Mouse (Mus musculus) CH12.LX (cell line): ENCODE results near the gene Lhpp.

Source experiments
- CTCF ChIP-seq, 2 experiments: IDR thresholded peaks in 1 of 2; conservative IDR thresholded peaks in 1 of 2; 2 replicates each; pipeline ENCODE4 v1.5.1; 2011 to 2012; ENCODE audit warnings: low read depth in 2 of 2, low read length in 2 of 2, improper control_type of control experiment in 1 of 2, inconsistent platforms in 1 of 2, mild to moderate bottlenecking in 1 of 2, moderate library complexity in 1 of 2
- NELFE ChIP-seq: IDR thresholded peaks from 2 replicates; pipeline ENCODE4 v1.6.1; 2011; ENCODE audit warnings: low read depth, low read length, improper control_type of control experiment
- POLR2A ChIP-seq: IDR thresholded peaks from 2 replicates; pipeline ENCODE4 v1.6.1; 2011; ENCODE audit warnings: low read depth, mild to moderate bottlenecking, improper control_type of control experiment, low read length
- USF1 ChIP-seq: IDR thresholded peaks from 2 replicates; pipeline ENCODE4 v1.6.1; 2014; ENCODE audit warnings: low read depth, mild to moderate bottlenecking, inconsistent platforms, low read length, improper control_type of control experiment

GRCm38 (mm10) chr7:132738844-132739243 lies 128.4 kb downstream of the Lhpp start:
- TF ChIP-seq NELFE (no peak), CTCF (conservative IDR thresholded peaks at IDR 0.05 in 1 of 2, IDR thresholded peaks at IDR 0.05 in 1 of 2; ENCODE audit: low read depth in 2 of 2, low read length in 2 of 2) (no peak), USF1 (no peak), POLR2A (no peak)
